Mouse (Mus musculus): ENCODE measurements around the gene Arhgap15. TPM values are rescaled to one million over a fixed set of nuclear protein-coding genes. Genes with fewer than 3 reads are reported as not detected.

The Arhgap15 gene
- total RNA-seq, 1 experiment, result not detected

DNA sequence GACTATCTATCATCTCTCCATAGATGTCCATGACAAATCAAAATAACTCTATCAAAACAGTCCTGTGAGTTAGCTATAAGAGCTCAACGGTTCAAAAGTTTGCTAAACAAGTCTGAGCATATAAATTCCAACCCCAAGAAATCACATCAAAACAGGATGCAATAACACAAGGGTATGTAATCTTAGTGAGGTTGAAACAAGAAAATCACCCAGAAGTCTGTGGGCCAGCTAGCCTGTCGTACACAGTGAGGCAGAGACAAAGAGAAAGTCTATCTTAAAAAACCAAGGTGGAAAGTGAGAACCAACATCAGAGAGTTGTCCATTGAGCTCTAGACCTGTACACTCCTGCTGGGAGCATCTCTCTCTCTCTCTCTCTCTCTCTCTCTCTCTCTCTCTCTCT lies 8.0 kb downstream of the Arhgap15 start:
- H3K4me1 ChIP-seq (ENCODE audit: control insufficient read depth in 2 of 2, insufficient read depth in 2 of 2, low read length in 2 of 2, poor library complexity in 1 of 2), result no peaks in the 10 kb centered on the region
- no peaks in the 10 kb centered on the region for H3K9me3 ChIP-seq (ENCODE audit: control insufficient read depth, insufficient read depth, low read depth, low read length)
- TF ChIP-seq MAFK (IDR thresholded peaks at IDR 0.05; ENCODE audit: insufficient read depth, low read depth, low read length) (no peak), ZNF384 (IDR thresholded peaks at IDR 0.05; ENCODE audit: low read depth, low read length) (no peak), ZC3H11A (IDR thresholded peaks at IDR 0.05; ENCODE audit: borderline replicate concordance, low read depth, low read length) (no peak), HCFC1 (IDR thresholded peaks at IDR 0.05; ENCODE audit: borderline replicate concordance, insufficient read depth, low read length) (no peak), CHD2 (IDR thresholded peaks at IDR 0.05; ENCODE audit: low read depth, low read length) (no peak)
- no peak overlapping the region for H3K9ac ChIP-seq (ENCODE audit: insufficient read depth, low read depth, low read length, poor library complexity, severe bottlenecking)
- DNase-seq (ENCODE audit: low read depth, low spot score), result no peak
- no peaks in the 10 kb centered on the region for H3K36me3 ChIP-seq (ENCODE audit: control insufficient read depth, insufficient read depth, low read length, poor library complexity, severe bottlenecking)
- no peak overlapping the region for H3K27ac ChIP-seq (ENCODE audit: insufficient read depth, low read depth, low read length, poor library complexity, severe bottlenecking)
- in situ Hi-C loops (cut with MboI; ENCODE audit: low sequenced_read_pairs in 2 of 2, unreplicated experiment in 2 of 2), result no loop called here
- no peak overlapping the region for H3K4me3 ChIP-seq (ENCODE audit: insufficient read depth in 1 of 2, low read depth in 1 of 2, low read length in 2 of 2, poor library complexity in 1 of 2, severe bottlenecking in 1 of 2)

- Histone ChIP-seq H3K4me1 (ENCODE audit: control insufficient read depth in 2 of 2, insufficient read depth in 2 of 2, low read length in 2 of 2, poor library complexity in 1 of 2) (no peaks in the 10 kb centered on the region), H3K27ac (ENCODE audit: insufficient read depth, low read depth, low read length, poor library complexity, severe bottlenecking) (no peak overlapping the region), H3K9ac (ENCODE audit: insufficient read depth, low read depth, low read length, poor library complexity, severe bottlenecking) (no peak overlapping the region), H3K4me3 (ENCODE audit: insufficient read depth in 1 of 2, low read depth in 1 of 2, low read length in 2 of 2, poor library complexity in 1 of 2, severe bottlenecking in 1 of 2) (no peak overlapping the region), H3K9me3 (ENCODE audit: control insufficient read depth, insufficient read depth, low read depth, low read length) (no peaks in the 10 kb centered on the region), H3K36me3 (ENCODE audit: control insufficient read depth, insufficient read depth, low read length, poor library complexity, severe bottlenecking) (no peaks in the 10 kb centered on the region)
- in situ Hi-C loops (cut with MboI; ENCODE audit: low sequenced_read_pairs in 2 of 2, unreplicated experiment in 2 of 2), result no loop called here
- no peak for DNase-seq (ENCODE audit: low read depth, low spot score)
- no peak for TF ChIP-seq ZNF384 (IDR thresholded peaks at IDR 0.05; ENCODE audit: low read depth, low read length)
- TF ChIP-seq ZC3H11A (IDR thresholded peaks at IDR 0.05; ENCODE audit: borderline replicate concordance, low read depth, low read length), result no peak
- no peak for TF ChIP-seq CHD2 (IDR thresholded peaks at IDR 0.05; ENCODE audit: low read depth, low read length)
- TF ChIP-seq HCFC1 (IDR thresholded peaks at IDR 0.05; ENCODE audit: borderline replicate concordance, insufficient read depth, low read length), result no peak
- TF ChIP-seq MAFK (IDR thresholded peaks at IDR 0.05; ENCODE audit: insufficient read depth, low read depth, low read length), result no peak
Measured at GRCm38 (mm10) chr2:43761735-43762134, 13.1 kb downstream of the Arhgap15 start.

GRCm38 (mm10) chr2:43763279-43763678 lies 14.7 kb downstream of the Arhgap15 start:
- no peaks in the 10 kb centered on the region for H3K36me3 ChIP-seq (ENCODE audit: control insufficient read depth, insufficient read depth, low read length, poor library complexity, severe bottlenecking)
- H3K4me3 ChIP-seq (ENCODE audit: insufficient read depth in 1 of 2, low read depth in 1 of 2, low read length in 2 of 2, poor library complexity in 1 of 2, severe bottlenecking in 1 of 2), result no peak overlapping the region
- TF ChIP-seq ZC3H11A (IDR thresholded peaks at IDR 0.05; ENCODE audit: borderline replicate concordance, low read depth, low read length), result no peak
- no peak for TF ChIP-seq ZNF384 (IDR thresholded peaks at IDR 0.05; ENCODE audit: low read depth, low read length)
- TF ChIP-seq HCFC1 (IDR thresholded peaks at IDR 0.05; ENCODE audit: borderline replicate concordance, insufficient read depth, low read length), result no peak
- TF ChIP-seq MAFK (IDR thresholded peaks at IDR 0.05; ENCODE audit: insufficient read depth, low read depth, low read length), result no peak
- no peak for TF ChIP-seq CHD2 (IDR thresholded peaks at IDR 0.05; ENCODE audit: low read depth, low read length)
- in situ Hi-C loops (cut with MboI; ENCODE audit: low sequenced_read_pairs in 2 of 2, unreplicated experiment in 2 of 2), result no loop called here
- H3K27ac ChIP-seq (ENCODE audit: insufficient read depth, low read depth, low read length, poor library complexity, severe bottlenecking), result no peak overlapping the region
- no peaks in the 10 kb centered on the region for H3K9me3 ChIP-seq (ENCODE audit: control insufficient read depth, insufficient read depth, low read depth, low read length)
- H3K9ac ChIP-seq (ENCODE audit: insufficient read depth, low read depth, low read length, poor library complexity, severe bottlenecking), result no peak overlapping the region
- no peaks in the 10 kb centered on the region for H3K4me1 ChIP-seq (ENCODE audit: control insufficient read depth in 2 of 2, insufficient read depth in 2 of 2, low read length in 2 of 2, poor library complexity in 1 of 2)
- DNase-seq (ENCODE audit: low read depth, low spot score), result no peak

GRCm38 (mm10) chr2:43764456-43764855 lies 15.8 kb downstream of the Arhgap15 start:
- no peak overlapping the region for H3K9ac ChIP-seq (ENCODE audit: insufficient read depth, low read depth, low read length, poor library complexity, severe bottlenecking)
- no peak overlapping the region for H3K27ac ChIP-seq (ENCODE audit: insufficient read depth, low read depth, low read length, poor library complexity, severe bottlenecking)
- H3K4me1 ChIP-seq (ENCODE audit: control insufficient read depth in 2 of 2, insufficient read depth in 2 of 2, low read length in 2 of 2, poor library complexity in 1 of 2), result no peaks in the 10 kb centered on the region
- H3K36me3 ChIP-seq (ENCODE audit: control insufficient read depth, insufficient read depth, low read length, poor library complexity, severe bottlenecking), result no peaks in the 10 kb centered on the region
- no peak for TF ChIP-seq CHD2 (IDR thresholded peaks at IDR 0.05; ENCODE audit: low read depth, low read length)
- TF ChIP-seq ZC3H11A (IDR thresholded peaks at IDR 0.05; ENCODE audit: borderline replicate concordance, low read depth, low read length), result no peak
- TF ChIP-seq MAFK (IDR thresholded peaks at IDR 0.05; ENCODE audit: insufficient read depth, low read depth, low read length), result no peak
- TF ChIP-seq HCFC1 (IDR thresholded peaks at IDR 0.05; ENCODE audit: borderline replicate concordance, insufficient read depth, low read length), result no peak
- TF ChIP-seq ZNF384 (IDR thresholded peaks at IDR 0.05; ENCODE audit: low read depth, low read length), result no peak
- in situ Hi-C loops (cut with MboI; ENCODE audit: low sequenced_read_pairs in 2 of 2, unreplicated experiment in 2 of 2), result no loop called here
- no peaks in the 10 kb centered on the region for H3K9me3 ChIP-seq (ENCODE audit: control insufficient read depth, insufficient read depth, low read depth, low read length)
- DNase-seq (ENCODE audit: low read depth, low spot score), result no peak
- H3K4me3 ChIP-seq (ENCODE audit: insufficient read depth in 1 of 2, low read depth in 1 of 2, low read length in 2 of 2, poor library complexity in 1 of 2, severe bottlenecking in 1 of 2), result no peak overlapping the region

DNA sequence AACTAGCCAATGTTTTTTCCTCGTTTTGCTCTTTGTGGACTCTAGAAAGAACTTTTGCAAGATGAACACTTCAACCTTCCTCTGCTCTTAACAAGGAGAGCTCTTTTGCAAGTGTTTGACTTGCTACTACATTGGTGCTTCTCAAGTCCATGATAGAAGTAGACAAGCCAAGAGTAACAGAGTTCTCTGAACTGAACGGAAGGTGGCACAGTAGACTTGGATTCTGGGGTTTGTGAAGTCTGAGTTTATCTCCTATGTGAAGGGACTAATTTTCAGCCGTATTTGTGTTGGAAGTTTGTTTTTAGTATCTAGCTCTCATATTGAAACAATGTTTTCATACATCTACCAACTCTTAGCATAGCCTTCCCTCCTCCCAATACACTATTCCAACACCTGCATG lies 17.6 kb downstream of the Arhgap15 start:
- Histone ChIP-seq H3K4me3 (ENCODE audit: insufficient read depth in 1 of 2, low read depth in 1 of 2, low read length in 2 of 2, poor library complexity in 1 of 2, severe bottlenecking in 1 of 2) (no peak overlapping the region), H3K4me1 (ENCODE audit: control insufficient read depth in 2 of 2, insufficient read depth in 2 of 2, low read length in 2 of 2, poor library complexity in 1 of 2) (no peaks in the 10 kb centered on the region), H3K36me3 (ENCODE audit: control insufficient read depth, insufficient read depth, low read length, poor library complexity, severe bottlenecking) (no peaks in the 10 kb centered on the region), H3K27ac (ENCODE audit: insufficient read depth, low read depth, low read length, poor library complexity, severe bottlenecking) (no peak overlapping the region), H3K9me3 (ENCODE audit: control insufficient read depth, insufficient read depth, low read depth, low read length) (no peaks in the 10 kb centered on the region), H3K9ac (ENCODE audit: insufficient read depth, low read depth, low read length, poor library complexity, severe bottlenecking) (no peak overlapping the region)
- in situ Hi-C loops (cut with MboI; ENCODE audit: low sequenced_read_pairs in 2 of 2, unreplicated experiment in 2 of 2), result no loop called here
- TF ChIP-seq ZNF384 (IDR thresholded peaks at IDR 0.05; ENCODE audit: low read depth, low read length), result no peak
- DNase-seq (ENCODE audit: low read depth, low spot score), result no peak
